Mouse (Mus musculus) brain, embryonic 14.5 days (tissue): Measurements from ENCODE around the gene Tmem82.

Experiments
- CTCF ChIP-seq: fragments of 200-500 bp; IDR thresholded peaks from 2 replicates; pipeline ENCODE4 v1.5.1; 2012; ENCODE audit warnings: inconsistent platforms, mild to moderate bottlenecking, moderate library complexity, borderline replicate concordance; ENCODE audit not compliant: insufficient read depth, insufficient read length; ENCODE audit errors: extremely low read depth
- POLR2A ChIP-seq: fragments of 200-500 bp; IDR thresholded peaks from 2 replicates; pipeline ENCODE4 v1.6.1; 2012; ENCODE audit warnings: mild to moderate bottlenecking, inconsistent platforms, borderline replicate concordance; ENCODE audit not compliant: poor library complexity, insufficient read depth, insufficient read length, severe bottlenecking; ENCODE audit errors: extremely low read depth

GRCm38 (mm10) chr4:141664799-141665198 is 46.4 kb upstream of the Tmem82 start, which contains the start of gene Plekhm2:
- TF ChIP-seq POLR2A (no peak), CTCF (no peak)
